ENCODE assay signal across 8 mouse cellular contexts in the genomic region with DNA sequence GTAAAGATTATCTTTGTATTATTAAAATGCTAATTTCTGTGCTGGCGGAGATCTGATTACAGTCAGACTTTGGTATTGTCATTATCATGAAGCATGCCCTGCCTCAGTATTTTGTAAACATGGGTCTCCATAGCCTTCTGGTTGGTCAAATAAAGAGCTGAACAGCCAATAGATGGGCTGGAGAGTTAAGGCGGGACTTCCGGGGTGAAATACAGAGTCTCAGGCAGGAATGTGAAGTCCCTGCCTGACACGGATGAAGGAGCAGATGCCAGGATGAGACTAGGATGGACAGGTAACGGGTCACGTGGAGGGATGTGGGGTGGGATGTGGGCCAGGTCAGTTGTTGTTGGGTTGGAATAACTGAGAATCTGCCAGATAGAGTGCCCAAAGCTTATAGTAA. TPM values are rescaled to one million over a fixed set of nuclear protein-coding genes. Genes with fewer than 3 reads are reported as not detected.
DNase-seq lines count a peak whose midpoint lies in the region; ATAC-seq lines count a peak whose summit lies in the region.

A gene (plus strand): TSS at position 211 of the 400 bp plus-strand sequence.

- peaks cover 11% of the 10 kb centered on the region; the same call in 1 of the 2 replicates for H3K4me1 ChIP-seq in embryonic facial prominence, embryonic 14.5 days (ENCODE audit: control insufficient read depth, insufficient read depth, low read length)
- peaks cover 14% of the 10 kb centered on the region for H3K4me1 ChIP-seq in heart, embryonic 16.5 days (ENCODE audit: control insufficient read depth, insufficient read depth, low read length)
- peaks cover 25% of the 10 kb centered on the region for H3K4me1 ChIP-seq in neural tube, embryonic 13.5 days (replicated peaks)

- no peaks in the 10 kb centered on the region for H3K9me3 ChIP-seq in embryonic facial prominence, embryonic 14.5 days (ENCODE audit: control insufficient read depth, low read length)
- no peaks in the 10 kb centered on the region for H3K9me3 ChIP-seq in heart, embryonic 16.5 days (replicated peaks; ENCODE audit: control insufficient read depth, low read length)
- H3K9me3 ChIP-seq in neural tube, embryonic 13.5 days: no peaks in the 10 kb centered on the region

- H3K4me2 ChIP-seq in embryonic facial prominence, embryonic 14.5 days (ENCODE audit: low read depth, low read length): no peak within 1 kb of the TSS
- no peak within 1 kb of the TSS for H3K4me2 ChIP-seq in heart, embryonic 16.5 days (ENCODE audit: low read depth, low read length)
- no peak within 1 kb of the TSS for H3K4me2 ChIP-seq in neural tube, embryonic 13.5 days

- no peak within 1 kb of the TSS for H3K27ac ChIP-seq in embryonic facial prominence, embryonic 14.5 days (replicated peaks; ENCODE audit: low read depth, low read length)
- H3K27ac ChIP-seq in heart, embryonic 16.5 days (ENCODE audit: low read length): no peak within 1 kb of the TSS
- no peak within 1 kb of the TSS for H3K27ac ChIP-seq in neural tube, embryonic 13.5 days (replicated peaks)

- no peak for DNase-seq in thymus, postnatal 0 days (ENCODE audit: low spot score)
- DNase-seq in thymus, postnatal 10 days (ENCODE audit: low spot score in 2 of 2): no peak
- DNase-seq in embryonic facial prominence, embryonic 14.5 days (ENCODE audit: low spot score): no peak
- DNase-seq in left cerebral cortex, postnatal 36 days (ENCODE audit: low spot score in 2 of 2): no peak
- DNase-seq in natural killer cell, adult 2 months (ENCODE audit: low spot score in 2 of 2): no peak
- no peak for DNase-seq in cerebellum, postnatal 14 days

- no peaks in the 10 kb centered on the region for H3K27me3 ChIP-seq in embryonic facial prominence, embryonic 14.5 days (replicated peaks; ENCODE audit: control insufficient read depth, insufficient read depth, low read length)
- no peaks in the 10 kb centered on the region for H3K27me3 ChIP-seq in heart, embryonic 16.5 days (ENCODE audit: control insufficient read depth, insufficient read depth, low read length)
- H3K27me3 ChIP-seq in neural tube, embryonic 13.5 days: no peaks in the 10 kb centered on the region

- WGBS in embryonic facial prominence, embryonic 14.5 days: 81% methylated on average over 6 of the region's 6 CpGs
- WGBS in heart, embryonic 16.5 days: 83% methylated on average over 6 of the region's 6 CpGs
- 79% methylated on average over 6 of the region's 6 CpGs for WGBS in neural tube, embryonic 13.5 days

- intact Hi-C loops in left cerebral cortex, postnatal 36 days (cut with DNase I): no loop called here

- peaks cover 24% of the 10 kb centered on the region for H3K36me3 ChIP-seq in embryonic facial prominence, embryonic 14.5 days (ENCODE audit: control insufficient read depth, insufficient read depth, low read length)
- H3K36me3 ChIP-seq in heart, embryonic 16.5 days (ENCODE audit: control insufficient read depth, insufficient read depth): peaks cover 16% of the 10 kb centered on the region
- peaks cover 29% of the 10 kb centered on the region for H3K36me3 ChIP-seq in neural tube, embryonic 13.5 days

- H3K9ac ChIP-seq in embryonic facial prominence, embryonic 14.5 days (ENCODE audit: low read depth, low read length): no peak within 1 kb of the TSS
- H3K9ac ChIP-seq in heart, embryonic 16.5 days (ENCODE audit: low read length): no peak within 1 kb of the TSS
- no peak within 1 kb of the TSS for H3K9ac ChIP-seq in neural tube, embryonic 13.5 days

- no peak within 1 kb of the TSS for H3K4me3 ChIP-seq in embryonic facial prominence, embryonic 14.5 days (ENCODE audit: low read depth, low read length)
- no peak within 1 kb of the TSS for H3K4me3 ChIP-seq in heart, embryonic 16.5 days (ENCODE audit: low read length)
- no peak within 1 kb of the TSS for H3K4me3 ChIP-seq in neural tube, embryonic 13.5 days

- ATAC-seq in embryonic facial prominence, embryonic 14.5 days (ENCODE audit: low read depth): no peak
- no peak for ATAC-seq in heart, embryonic 16.5 days (replicated peaks; ENCODE audit: extremely low read depth, insufficient read depth, low FRiP score)
- no peak for ATAC-seq in neural tube, embryonic 13.5 days (ENCODE audit: low read depth)

RNA-seq across cellular contexts. Expression of the gene that starts here (rescaled TPM):
- 72.8 and 76.0 TPM in 2 replicates for polyA plus RNA-seq in thymus, postnatal 0 days (2015; fragmentation: Nextera tagmentation; extraction: Ambion mirVana)
- 81.7 and 84.8 TPM in 2 replicates for polyA plus RNA-seq in embryonic facial prominence, embryonic 14.5 days (2014; fragmentation: Nextera tagmentation; extraction: Ambion mirVana)
- 54.8 and 61.8 TPM in 2 replicates for polyA plus RNA-seq in heart, embryonic 16.5 days (2015; fragmentation: Nextera tagmentation; extraction: Ambion mirVana)
- 10 to 100 TPM; 75.4 to 88.1 TPM for total RNA-seq in left cerebral cortex, postnatal 36 days (2021)
- polyA plus RNA-seq in neural tube, embryonic 13.5 days (2015; fragmentation: Nextera tagmentation; extraction: Ambion mirVana): 102 and 104 TPM in 2 replicates
